8 mouse cellular contexts compared by ENCODE assay signal in genomic region chr5:124539905-124540304, GRCm38 (mm10). TPM values are rescaled to one million over a fixed set of nuclear protein-coding genes. Genes with fewer than 3 reads are reported as not detected.
A peak's percentile ranks its signal among the peaks of the same experiment; 100 is the strongest.
DNase-seq lines count a peak whose midpoint lies in the region; ATAC-seq and TF ChIP-seq lines count a peak whose summit lies in the region.

No protein-coding gene starts in this region.

- H3K4me1 ChIP-seq in forebrain, postnatal 0 days (ENCODE audit: insufficient read depth): peaks cover 7% of the 10 kb centered on the region
- H3K4me1 ChIP-seq in liver, embryonic 14.5 days (replicated peaks; ENCODE audit: control insufficient read depth in 2 of 2, insufficient read depth in 2 of 2, low read length in 1 of 2): peaks cover 12 to 15% of the 10 kb centered on the region in 2 experiments

- H3K4me2 ChIP-seq in forebrain, postnatal 0 days (ENCODE audit: low read depth): peak overlapping the region; percentile 34
- peak overlapping the region; percentile 60 for H3K4me2 ChIP-seq in liver, embryonic 14.5 days (ENCODE audit: low read depth)

- H3K36me3 ChIP-seq in C2C12 (ENCODE audit: control insufficient read depth, insufficient read depth): peaks cover 30% of the 10 kb centered on the region
- H3K36me3 ChIP-seq in forebrain, postnatal 0 days (ENCODE audit: insufficient read depth): peaks cover 10% of the 10 kb centered on the region
- peaks cover 21% of the 10 kb centered on the region for H3K36me3 ChIP-seq in liver, embryonic 14.5 days (replicated peaks; ENCODE audit: control insufficient read depth, insufficient read depth, low read depth)

- ATAC-seq in forebrain, postnatal 0 days: no peak
- no peak for ATAC-seq in liver, embryonic 14.5 days (ENCODE audit: insufficient read depth)

- peak overlapping the region; percentile 31 for H3K4me3 ChIP-seq in C2C12 (ENCODE audit: insufficient read depth, poor library complexity, severe bottlenecking)
- peak overlapping the region; percentile 76 for H3K4me3 ChIP-seq in forebrain, postnatal 0 days (ENCODE audit: low read depth, low read length)
- peak overlapping the region; percentile 71 to 98; a peak in 3 of 4 replicates for H3K4me3 ChIP-seq in liver, embryonic 14.5 days (ENCODE audit: insufficient read depth in 1 of 2, low read depth in 2 of 2, low read length in 2 of 2)

- no peak overlapping the region; the same call in 1 of the 2 replicates for H3K9ac ChIP-seq in forebrain, postnatal 0 days
- peak overlapping the region; percentile 34 for H3K9ac ChIP-seq in liver, embryonic 14.5 days (replicated peaks)

- H3K27ac ChIP-seq in forebrain, postnatal 0 days (ENCODE audit: low read depth, low read length): peak overlapping the region; percentile 67
- no peak overlapping the region for H3K27ac ChIP-seq in liver, embryonic 14.5 days

- H3ac ChIP-seq in C2C12 (ENCODE audit: control insufficient read depth, insufficient read length, low read depth): no peak overlapping the region

- WGBS in forebrain, postnatal 0 days: 80% methylated on average over 4 of the region's 4 CpGs
- 67% methylated on average over 4 of the region's 4 CpGs for WGBS in liver, embryonic 14.5 days (ENCODE audit: insufficient replicate concordance)

- H3K9me3 ChIP-seq in forebrain, postnatal 0 days (ENCODE audit: low read length): no peaks in the 10 kb centered on the region
- H3K9me3 ChIP-seq in liver, embryonic 14.5 days (ENCODE audit: control insufficient read depth, low read length): no peaks in the 10 kb centered on the region

- TF ChIP-seq CTCF in C2C12 (IDR thresholded peaks at IDR 0.05; ENCODE audit: control insufficient read depth, insufficient read depth, insufficient read length): no peak
- no peak for TF ChIP-seq CTCF in forebrain, postnatal 0 days (IDR thresholded peaks at IDR 0.05; ENCODE audit: low read depth)
- no peak for TF ChIP-seq CTCF in liver, embryonic 14.5 days (IDR thresholded peaks at IDR 0.05; ENCODE audit: low read depth)

- peaks cover 41% of the 10 kb centered on the region for H3K79me2 ChIP-seq in C2C12 (ENCODE audit: control insufficient read depth, insufficient read depth)

- H3K27me3 ChIP-seq in C2C12 (ENCODE audit: control insufficient read depth, insufficient read depth, insufficient read length): no peaks in the 10 kb centered on the region
- H3K27me3 ChIP-seq in forebrain, postnatal 0 days (ENCODE audit: insufficient read depth, low read length): no peaks in the 10 kb centered on the region
- H3K27me3 ChIP-seq in liver, embryonic 14.5 days (ENCODE audit: control insufficient read depth, insufficient read depth, low read length): no peaks in the 10 kb centered on the region

- peak; percentile 85 for DNase-seq in heart, adult 11 months
- no peak for DNase-seq in heart, adult 18-20 months
- DNase-seq in forebrain, postnatal 0 days: no peak
- DNase-seq in liver, embryonic 14.5 days (ENCODE audit: low read depth in 3 of 3, low spot score in 3 of 3): no peak
- DNase-seq in ovary, adult 18-20 months (ENCODE audit: low spot score): no peak
- DNase-seq in adrenal gland, postnatal 25 days: no peak
- no peak for DNase-seq in gastrocnemius, adult 8-10 months (ENCODE audit: low spot score in 2 of 2)

- TF ChIP-seq EP300 in liver, embryonic 14.5 days (IDR thresholded peaks at IDR 0.05; ENCODE audit: low read depth): no peak

- peaks cover 38% of the 10 kb centered on the region for H3K79me3 ChIP-seq in C2C12 (ENCODE audit: low read depth)

TF ChIP-seq in C2C12, 6 proteins besides CTCF, POLR2A, EP300 and RAD21:
- TF ChIP-seq USF1 (IDR thresholded peaks at IDR 0.05; ENCODE audit: low read depth) (no peak), CEBPB (IDR thresholded peaks at IDR 0.05; ENCODE audit: low read depth) (no peak), MYOD1 (IDR thresholded peaks at IDR 0.05; ENCODE audit: control insufficient read depth, insufficient read length, low read depth) (no peak), FOSL1 (IDR thresholded peaks at IDR 0.05; ENCODE audit: insufficient read depth, low read length, poor library complexity, severe bottlenecking) (no peak), MYOG (IDR thresholded peaks at IDR 0.05; ENCODE audit: control insufficient read depth, extremely low read depth, insufficient read length) (no peak), MAX (IDR thresholded peaks at IDR 0.05) (no peak)

RNA-seq across cellular contexts. Expression of gene Tmed2, which starts 0.6 kb away (rescaled TPM):
- 100 to 1,000 TPM; 173 to 185 TPM for total RNA-seq in heart, adult 18-20 months (2021)
- 187 TPM for polyA plus RNA-seq in C2C12 (2012; fragmentation: generic; extraction: Trizol)
- 279 and 319 TPM in 2 replicates for total RNA-seq in forebrain, postnatal 0 days (2014; rRNA removed)
- polyA plus RNA-seq in forebrain, postnatal 0 days (2015; fragmentation: Nextera tagmentation; extraction: Ambion mirVana): 354 and 380 TPM in 2 replicates
- 76.9 and 99.9 TPM in 2 replicates for polyA plus RNA-seq in liver, embryonic 14.5 days (2012; rRNA removed)
- polyA plus RNA-seq in liver, embryonic 14.5 days (2014; fragmentation: Nextera tagmentation; extraction: Ambion mirVana): 321 and 328 TPM in 2 replicates
- total RNA-seq in adrenal gland, postnatal 25 days (2021): 186 and 197 TPM in 2 replicates
- 100 to 1,000 TPM; 149 to 173 (median 155) TPM for total RNA-seq in gastrocnemius, adult 8-10 months (2022)

RNA-seq across cellular contexts. Expression of gene Rilpl1, which starts 8.7 kb away (rescaled TPM):
- 100 to 1,000 TPM; 174 to 192 TPM for total RNA-seq in heart, adult 18-20 months (2021)
- 15.2 TPM for polyA plus RNA-seq in C2C12 (2012; fragmentation: generic; extraction: Trizol)
- 11.8 and 14.4 TPM in 2 replicates for total RNA-seq in forebrain, postnatal 0 days (2014; rRNA removed)
- 9.0 and 10.0 TPM in 2 replicates for polyA plus RNA-seq in forebrain, postnatal 0 days (2015; fragmentation: Nextera tagmentation; extraction: Ambion mirVana)
- 0.71 and 0.98 TPM in 2 replicates for polyA plus RNA-seq in liver, embryonic 14.5 days (2012; rRNA removed)
- polyA plus RNA-seq in liver, embryonic 14.5 days (2014; fragmentation: Nextera tagmentation; extraction: Ambion mirVana): 1.4 and 2.1 TPM in 2 replicates
- total RNA-seq in adrenal gland, postnatal 25 days (2021): 15.1 and 17.7 TPM in 2 replicates
- 100 to 1,000 TPM; 208 to 326 (median 241) TPM for total RNA-seq in gastrocnemius, adult 8-10 months (2022)

RNA-seq across cellular contexts. Expression of gene Ddx55, which starts 12.8 kb away (rescaled TPM):
- 1 to 10 TPM; 4.8 to 5.2 TPM for total RNA-seq in heart, adult 18-20 months (2021)
- polyA plus RNA-seq in C2C12 (2012; fragmentation: generic; extraction: Trizol): 6.9 TPM
- total RNA-seq in forebrain, postnatal 0 days (2014; rRNA removed): 23.2 and 24.0 TPM in 2 replicates
- 13.6 and 20.1 TPM in 2 replicates for polyA plus RNA-seq in forebrain, postnatal 0 days (2015; fragmentation: Nextera tagmentation; extraction: Ambion mirVana)
- polyA plus RNA-seq in liver, embryonic 14.5 days (2012; rRNA removed): 5.2 and 7.1 TPM in 2 replicates
- 4.7 and 5.4 TPM in 2 replicates for polyA plus RNA-seq in liver, embryonic 14.5 days (2014; fragmentation: Nextera tagmentation; extraction: Ambion mirVana)
- 14.8 and 15.5 TPM in 2 replicates for total RNA-seq in adrenal gland, postnatal 25 days (2021)
- total RNA-seq in gastrocnemius, adult 8-10 months (2022): 1 to 10 TPM; 3.8 to 8.0 (median 4.9) TPM

RNA-seq across cellular contexts. Expression of gene Eif2b1, which starts 39.0 kb away (rescaled TPM):
- 10 to 100 TPM; 26.7 to 26.8 TPM for total RNA-seq in heart, adult 18-20 months (2021)
- polyA plus RNA-seq in C2C12 (2012; fragmentation: generic; extraction: Trizol): 43.0 TPM
- 39.9 and 55.1 TPM in 2 replicates for total RNA-seq in forebrain, postnatal 0 days (2014; rRNA removed)
- 59.3 and 64.1 TPM in 2 replicates for polyA plus RNA-seq in forebrain, postnatal 0 days (2015; fragmentation: Nextera tagmentation; extraction: Ambion mirVana)
- 19.7 and 25.7 TPM in 2 replicates for polyA plus RNA-seq in liver, embryonic 14.5 days (2012; rRNA removed)
- polyA plus RNA-seq in liver, embryonic 14.5 days (2014; fragmentation: Nextera tagmentation; extraction: Ambion mirVana): 50.5 and 52.2 TPM in 2 replicates
- total RNA-seq in adrenal gland, postnatal 25 days (2021): 42.1 and 48.3 TPM in 2 replicates
- 10 to 100 TPM; 33.3 to 42.9 (median 38.7) TPM for total RNA-seq in gastrocnemius, adult 8-10 months (2022)

RNA-seq across cellular contexts. Expression of gene Gtf2h3, which starts 39.0 kb away (rescaled TPM):
- 10 to 100 TPM; 18.3 to 20.2 TPM for total RNA-seq in heart, adult 18-20 months (2021)
- polyA plus RNA-seq in C2C12 (2012; fragmentation: generic; extraction: Trizol): 34.0 TPM
- total RNA-seq in forebrain, postnatal 0 days (2014; rRNA removed): 33.2 and 38.9 TPM in 2 replicates
- 26.1 and 35.0 TPM in 2 replicates for polyA plus RNA-seq in forebrain, postnatal 0 days (2015; fragmentation: Nextera tagmentation; extraction: Ambion mirVana)
- 11.5 and 20.8 TPM in 2 replicates for polyA plus RNA-seq in liver, embryonic 14.5 days (2012; rRNA removed)
- polyA plus RNA-seq in liver, embryonic 14.5 days (2014; fragmentation: Nextera tagmentation; extraction: Ambion mirVana): 21.8 and 24.4 TPM in 2 replicates
- total RNA-seq in adrenal gland, postnatal 25 days (2021): 34.5 and 46.1 TPM in 2 replicates
- 10 to 100 TPM; 12.7 to 18.5 (median 16.5) TPM for total RNA-seq in gastrocnemius, adult 8-10 months (2022)

Comparison
In these comparisons a context has a peak if more than half of its experiments do, and no peak if none do; other contexts are left out.
1. H3K4me3 ChIP-seq: peak in every context shown above with its lines; median percentile 84 in liver, embryonic 14.5 days; 76 in forebrain, postnatal 0 days; 31 in C2C12.